In genomic region chr2:154817788-154818187, GRCm38 (mm10) we compare ENCODE assay signal across 11 mouse cellular contexts. TPM values are rescaled to one million over a fixed set of nuclear protein-coding genes. Genes with fewer than 3 reads are reported as not detected.
DNase-seq lines count a peak whose midpoint lies in the region; ATAC-seq lines count a peak whose summit lies in the region.
"Had no signal": no experiment of that assay in that cellular context is flagged by ENCODE, and none has a peak within 500 bp of the region (broad histone marks: within the 10 kb centered on the region; RNA-seq: fewer than 3 reads in every experiment).

No protein-coding gene starts in this region.

- H3K27ac ChIP-seq in embryonic facial prominence, embryonic 15.5 days (replicated peaks): 0 out of 2 replicates have a peak overlapping the region, but pooled peaks have one; percentile 45
- H3K27ac ChIP-seq: heart, embryonic 15.5 days had no signal

- H3K4me1 ChIP-seq in embryonic facial prominence, embryonic 15.5 days: peaks cover 26% of the 10 kb centered on the region

- no peak for ATAC-seq in embryonic facial prominence, embryonic 15.5 days (ENCODE audit: insufficient number of reproducible peaks, low FRiP score, low TSS enrichment, low read depth)

- peak; percentile 35 for DNase-seq in cerebellum, adult 11 months
- no peak for DNase-seq in cerebellum, adult 11-12 months
- peak; percentile 45 for DNase-seq in ovary, postnatal 36 days (ENCODE audit: low spot score)
- DNase-seq in ovary, postnatal 10 days (ENCODE audit: low spot score): no peak
- DNase-seq in layer of hippocampus, adult 8-10 months (ENCODE audit: low spot score in 2 of 2): peak; percentile 41 to 44
- DNase-seq in lung, postnatal 4 days: peak; percentile 50 to 65
- peak; percentile 25 for DNase-seq in thymus, postnatal 0 days (ENCODE audit: low spot score)

- H3K9me3 ChIP-seq in embryonic facial prominence, embryonic 15.5 days (replicated peaks): no peaks in the 10 kb centered on the region
- H3K9me3 ChIP-seq: G1E; heart, embryonic 15.5 days had no signal

- 23% methylated on average over 1 of the region's 1 CpGs for WGBS in embryonic facial prominence, embryonic 15.5 days

- no peak overlapping the region for H3K4me2 ChIP-seq in embryonic facial prominence, embryonic 15.5 days (replicated peaks)
- H3K4me2 ChIP-seq: heart, embryonic 15.5 days had no signal

- no peaks in the 10 kb centered on the region for H3K27me3 ChIP-seq in embryonic facial prominence, embryonic 15.5 days
- H3K27me3 ChIP-seq: heart, embryonic 15.5 days had no signal

- H3K4me3 ChIP-seq in embryonic facial prominence, embryonic 15.5 days (replicated peaks): no peak overlapping the region
- H3K4me3 ChIP-seq: heart, embryonic 15.5 days had no signal

- H3K9ac ChIP-seq in embryonic facial prominence, embryonic 15.5 days: no peak overlapping the region
- H3K9ac ChIP-seq: heart, embryonic 15.5 days had no signal

- no peaks in the 10 kb centered on the region for H3K36me3 ChIP-seq in embryonic facial prominence, embryonic 15.5 days
- H3K36me3 ChIP-seq: heart, embryonic 15.5 days had no signal

RNA-seq across cellular contexts. Expression of gene a, which starts 26.6 kb away (rescaled TPM):
- 18.8 and 20.1 TPM in 2 replicates for polyA plus RNA-seq in embryonic facial prominence, embryonic 15.5 days (2015; fragmentation: Nextera tagmentation; extraction: Ambion mirVana)
- total RNA-seq in layer of hippocampus, adult 8-10 months (2022): not detected
- 37.2 and 44.6 TPM in 2 replicates for polyA plus RNA-seq in thymus, postnatal 0 days (2015; fragmentation: Nextera tagmentation; extraction: Ambion mirVana)
- total RNA-seq: G1E had no signal

RNA-seq across cellular contexts. Expression of gene Raly, which starts 26.9 kb away (rescaled TPM):
- 49.4 TPM in 2 replicates for polyA plus RNA-seq in embryonic facial prominence, embryonic 15.5 days (2015; fragmentation: Nextera tagmentation; extraction: Ambion mirVana)
- 10 to 100 TPM; 63.5 to 70.0 (median 64.6) TPM for total RNA-seq in layer of hippocampus, adult 8-10 months (2022)
- 41.4 and 42.9 TPM in 2 replicates for polyA plus RNA-seq in thymus, postnatal 0 days (2015; fragmentation: Nextera tagmentation; extraction: Ambion mirVana)

RNA-seq across cellular contexts. Expression of gene Gm14214, which starts 48.0 kb away (rescaled TPM):
- not detected in 2 replicates for polyA plus RNA-seq in embryonic facial prominence, embryonic 15.5 days (2015; fragmentation: Nextera tagmentation; extraction: Ambion mirVana)
- not detected for total RNA-seq in layer of hippocampus, adult 8-10 months (2022)
- not detected in 2 replicates for polyA plus RNA-seq in thymus, postnatal 0 days (2015; fragmentation: Nextera tagmentation; extraction: Ambion mirVana)
- total RNA-seq: G1E had no signal
- polyA plus RNA-seq: G1E; heart, embryonic 15.5 days; neural tube, embryonic 11.5 days had no signal

Comparison
In these comparisons a context has a peak if more than half of its experiments do, and no peak if none do; other contexts are left out.
1. DNase-seq: peak in cerebellum, adult 11 months (single experiment), ovary, postnatal 36 days (single experiment), layer of hippocampus, adult 8-10 months (2 of 2), lung, postnatal 4 days (2 of 2) and thymus, postnatal 0 days (single experiment); none in cerebellum, adult 11-12 months (single experiment) and ovary, postnatal 10 days (single experiment).